Mouse (Mus musculus) Patski (cell line): ENCODE measurements around the gene Dnajb5. TPM values are rescaled to one million over a fixed set of nuclear protein-coding genes. Genes with fewer than 3 reads are reported as not detected.

ENCODE experiments used
- ATAC-seq: fragments of 100-300 bp; one replicate; pipeline ENCODE4 v1.8.0; 2021
- CTCF ChIA-PET: fragments of 350-600 bp; sonication (Branson Sonifier 250); formaldehyde crosslinking; loops from one replicate; lab custom pipeline; 2022; ENCODE audit warnings: inconsistent platforms; lab: Charles Lee
- POLR2A ChIA-PET: fragments of 350-600 bp; sonication (Branson Sonifier 250); formaldehyde crosslinking; loops from one replicate; lab custom pipeline; 2022; ENCODE audit warnings: antibody characterized with exemption, inconsistent platforms; lab: Charles Lee
- DNase-seq: peaks from one replicate; pipeline ENCODE4 v3.0.0-alpha.2; 2011; ENCODE audit warnings: low read depth, low spot score
- H3K27me3 ChIP-seq: fragments of 371-371 bp; one replicate; pipeline ENCODE4 v1.5.1; 2021
- CTCF ChIP-seq: fragments of 100-300 bp; IDR thresholded peaks from one replicate; pipeline ENCODE4 v1.5.1; 2021
- in situ Hi-C: fragments of 300-500 bp; cut with MboI; formaldehyde crosslinking; loops from 3 replicates; pipeline ENCODE4 v1.11.1; 2018; ENCODE audit warnings: low pct_unique_long_range_greater_than_20kb, mixed read lengths
- polyA plus RNA-seq: library from polyadenylated mRNA; unstranded; gene quantifications from one replicate; pipeline ENCODE4 v1.2.3, GENCODE M21; 2021

The Dnajb5 gene
- polyA plus RNA-seq, 1 experiment from 2014 or later: 8.5 TPM

DNA sequence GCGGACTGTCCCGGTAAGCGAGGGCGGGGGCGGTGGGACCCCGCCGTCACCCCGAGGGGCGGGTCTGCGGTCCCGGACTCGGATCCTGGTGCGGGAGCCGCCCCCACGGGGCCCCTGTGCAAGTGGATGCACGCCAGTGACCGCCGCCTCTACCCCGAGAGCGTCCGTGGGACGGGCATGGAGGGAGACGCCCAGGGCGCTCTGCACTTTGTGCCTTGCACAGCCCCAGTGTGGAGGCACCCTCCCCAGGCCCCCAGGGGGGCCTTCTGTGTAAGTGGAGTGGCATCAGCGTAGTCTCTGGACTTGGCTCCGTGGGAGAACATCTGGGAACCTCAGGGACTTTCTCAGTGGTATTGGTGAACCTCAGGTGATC is 32.2 kb upstream of the Dnajb5 start:
- no peak for TF ChIP-seq CTCF
- CTCF ChIA-PET: no interaction called here
- in situ Hi-C loops: no loop called here
- no peak for ATAC-seq
- DNase-seq: no peak
- peaks cover 49% of the 10 kb centered on the region for H3K27me3 ChIP-seq
- POLR2A ChIA-PET: no interaction called here

DNA sequence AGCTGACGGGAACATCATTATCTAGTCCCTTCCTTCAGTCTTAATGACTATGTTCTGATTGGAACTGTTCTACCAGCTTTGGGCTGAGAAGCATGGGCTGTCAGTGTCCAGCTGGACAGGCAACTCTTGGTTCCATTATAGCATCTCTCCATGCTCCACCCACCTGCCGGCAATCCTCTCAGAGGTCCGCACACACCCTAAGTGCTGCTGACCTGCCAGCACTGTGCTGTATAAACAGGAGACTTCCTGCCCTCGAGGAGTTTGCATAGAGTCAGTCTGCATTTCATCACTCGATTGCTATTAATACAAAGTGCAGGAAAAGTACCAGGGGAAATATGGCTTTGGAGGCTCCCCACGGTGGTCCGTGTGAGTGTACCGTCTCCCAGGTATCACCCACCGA is 28.9 kb upstream of the Dnajb5 start:
- DNase-seq (no peak), ATAC-seq (no peak)
- CTCF ChIA-PET: no interaction called here
- in situ Hi-C loops: no loop called here
- no peak for TF ChIP-seq CTCF
- POLR2A ChIA-PET: no interaction called here
- peaks cover 36% of the 10 kb centered on the region for H3K27me3 ChIP-seq

DNA sequence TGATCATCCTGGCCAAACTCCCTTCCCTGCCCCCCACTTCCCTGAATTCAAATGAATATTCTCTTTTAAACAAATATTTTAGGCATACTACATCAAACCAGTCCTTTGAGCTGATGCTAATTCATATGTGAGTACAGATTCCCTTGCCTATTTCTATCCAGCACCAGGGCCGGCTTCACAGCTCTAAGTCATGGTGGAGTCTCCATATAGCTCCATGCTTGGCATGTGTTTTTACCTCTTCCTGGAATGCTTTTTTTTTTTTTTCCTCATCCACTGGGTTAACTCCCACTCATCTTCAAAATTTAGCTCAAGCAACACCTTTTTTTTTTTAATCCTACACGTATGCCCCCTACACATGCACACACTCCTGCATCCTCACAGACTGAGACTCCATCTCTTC is 28.1 kb upstream of the Dnajb5 start:
- ATAC-seq (no peak), DNase-seq (no peak)
- in situ Hi-C loops: no loop called here
- CTCF ChIA-PET: no interaction called here
- peaks cover 32% of the 10 kb centered on the region for H3K27me3 ChIP-seq
- TF ChIP-seq CTCF: no peak
- POLR2A ChIA-PET: no interaction called here

DNA sequence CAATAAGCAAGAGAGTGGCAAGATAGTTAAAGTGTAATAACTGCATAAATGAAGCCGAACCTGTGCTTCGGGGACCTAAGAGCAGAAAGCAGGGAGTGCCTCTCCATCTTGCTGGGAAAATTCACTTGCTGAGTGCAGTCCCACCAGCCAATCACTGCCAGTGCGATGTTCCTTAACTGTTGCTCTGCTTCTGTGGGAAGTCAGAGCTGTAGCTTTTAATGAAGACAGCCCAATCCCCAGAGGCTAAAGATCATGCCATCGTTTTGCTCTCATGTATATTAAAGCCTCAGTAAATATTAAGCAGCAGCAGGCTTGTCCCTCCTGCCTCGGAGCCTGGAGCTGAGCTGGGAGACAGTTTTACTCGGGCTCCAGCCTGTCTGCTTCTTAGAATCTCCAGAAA is 27.6 kb upstream of the Dnajb5 start:
- ATAC-seq: no peak
- no peak for TF ChIP-seq CTCF
- CTCF ChIA-PET: no interaction called here
- no peak for DNase-seq
- peaks cover 29% of the 10 kb centered on the region for H3K27me3 ChIP-seq
- in situ Hi-C loops: no loop called here
- POLR2A ChIA-PET: no interaction called here

DNA sequence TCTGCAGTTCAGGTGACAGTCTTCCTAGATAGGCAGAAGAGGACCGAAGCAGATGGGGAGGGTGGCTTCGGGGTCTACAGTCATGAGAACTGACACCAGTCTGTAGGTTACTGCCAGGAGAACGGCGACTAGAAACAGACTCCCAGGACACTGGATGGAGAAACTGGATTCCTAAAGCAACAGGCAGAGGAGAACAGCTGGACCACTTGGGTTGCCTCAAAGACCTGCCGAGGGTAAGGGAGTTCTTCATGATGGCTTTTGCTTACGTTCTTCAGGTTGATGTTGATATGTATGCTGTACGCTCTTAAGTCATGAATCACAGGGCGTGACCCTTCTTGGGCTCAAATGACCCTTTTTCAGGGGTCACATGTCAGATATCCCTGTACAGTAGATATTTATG is 27.2 kb upstream of the Dnajb5 start:
- ATAC-seq (no peak), DNase-seq (no peak)
- ChIA-PET CTCF (no interaction called here), POLR2A (no interaction called here)
- in situ Hi-C loops: no loop called here
- TF ChIP-seq CTCF: no peak
- H3K27me3 ChIP-seq: peaks cover 27% of the 10 kb centered on the region

DNA sequence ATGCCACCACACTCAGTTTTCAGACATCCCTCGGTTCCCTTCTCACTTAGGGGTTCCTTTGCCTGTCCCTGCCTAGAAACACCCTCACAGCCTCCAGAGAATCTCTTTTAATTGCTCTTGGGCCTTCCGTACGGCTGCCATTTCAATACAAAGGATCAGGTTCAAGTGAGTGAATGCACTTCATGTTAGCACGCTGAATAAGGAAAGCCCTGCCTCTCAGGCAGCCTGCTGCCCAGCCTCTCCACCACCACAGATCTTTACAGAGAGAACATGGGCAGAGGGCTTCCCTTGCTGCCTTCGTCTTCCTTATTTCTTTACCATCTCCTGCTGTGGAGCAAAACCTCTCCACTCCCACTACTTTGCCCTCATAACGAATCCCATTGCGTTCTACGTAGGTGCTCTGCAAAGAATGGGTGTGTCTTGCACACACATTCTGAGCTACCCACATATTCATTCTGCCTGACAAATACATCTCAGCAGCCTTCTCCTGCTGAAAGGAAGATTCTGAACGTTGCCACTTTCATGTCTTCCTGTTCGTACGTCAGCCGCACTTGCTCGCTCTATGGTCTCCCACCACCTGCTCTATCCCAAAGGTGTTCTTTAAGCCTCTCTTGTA is 25.4 kb upstream of the Dnajb5 start:
- DNase-seq (no peak), ATAC-seq (no peak)
- ChIA-PET CTCF (no interaction called here), POLR2A (no interaction called here)
- in situ Hi-C loops: no loop called here
- no peak for TF ChIP-seq CTCF
- H3K27me3 ChIP-seq: peaks cover 14% of the 10 kb centered on the region

DNA sequence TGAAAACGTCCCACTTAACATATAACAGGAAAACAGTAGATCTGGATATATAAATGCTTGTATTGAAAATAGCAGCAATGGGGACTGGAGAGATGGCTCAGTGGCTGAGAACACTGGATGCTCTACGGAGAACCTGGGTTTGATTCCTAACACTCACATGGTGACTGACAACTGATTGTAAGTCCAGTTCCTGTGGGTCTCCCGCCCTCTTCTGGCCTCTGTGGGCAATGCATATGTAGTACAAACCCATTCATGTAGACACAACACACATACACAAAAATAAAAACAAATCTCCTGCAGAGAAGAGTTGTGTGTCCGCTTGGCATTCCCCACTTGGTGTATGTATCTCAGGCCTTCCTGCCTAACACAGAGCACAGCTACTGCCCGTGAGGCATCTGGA is 21.4 kb upstream of the Dnajb5 start:
- peaks cover 17% of the 10 kb centered on the region for H3K27me3 ChIP-seq
- no peak for DNase-seq
- in situ Hi-C loops: no loop called here
- no peak for TF ChIP-seq CTCF
- ChIA-PET CTCF (no interaction called here), POLR2A (no interaction called here)
- no peak for ATAC-seq

DNA sequence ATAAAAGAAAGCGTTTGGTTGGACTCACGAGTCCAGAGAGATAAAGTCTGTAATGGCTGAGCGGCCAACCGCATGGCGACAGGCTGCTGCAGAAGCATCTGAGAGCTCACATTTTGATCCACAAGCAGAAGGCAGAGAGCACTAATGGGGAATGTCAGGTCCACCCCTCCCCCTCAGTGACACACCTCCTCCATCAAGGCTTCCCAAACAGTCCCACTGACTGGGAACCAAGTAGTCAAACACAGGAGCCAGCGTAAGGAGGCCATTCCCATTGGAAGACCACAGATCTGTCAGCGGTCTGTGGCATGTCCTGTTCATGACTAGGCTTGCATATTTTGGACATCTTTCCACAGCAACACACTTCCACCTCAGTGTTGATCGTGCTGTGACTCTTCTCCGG is 20.7 kb upstream of the Dnajb5 start:
- in situ Hi-C loops: no loop called here
- ChIA-PET CTCF (no interaction called here), POLR2A (no interaction called here)
- H3K27me3 ChIP-seq: peaks cover 17% of the 10 kb centered on the region
- DNase-seq (no peak), ATAC-seq (no peak)
- TF ChIP-seq CTCF: no peak

DNA sequence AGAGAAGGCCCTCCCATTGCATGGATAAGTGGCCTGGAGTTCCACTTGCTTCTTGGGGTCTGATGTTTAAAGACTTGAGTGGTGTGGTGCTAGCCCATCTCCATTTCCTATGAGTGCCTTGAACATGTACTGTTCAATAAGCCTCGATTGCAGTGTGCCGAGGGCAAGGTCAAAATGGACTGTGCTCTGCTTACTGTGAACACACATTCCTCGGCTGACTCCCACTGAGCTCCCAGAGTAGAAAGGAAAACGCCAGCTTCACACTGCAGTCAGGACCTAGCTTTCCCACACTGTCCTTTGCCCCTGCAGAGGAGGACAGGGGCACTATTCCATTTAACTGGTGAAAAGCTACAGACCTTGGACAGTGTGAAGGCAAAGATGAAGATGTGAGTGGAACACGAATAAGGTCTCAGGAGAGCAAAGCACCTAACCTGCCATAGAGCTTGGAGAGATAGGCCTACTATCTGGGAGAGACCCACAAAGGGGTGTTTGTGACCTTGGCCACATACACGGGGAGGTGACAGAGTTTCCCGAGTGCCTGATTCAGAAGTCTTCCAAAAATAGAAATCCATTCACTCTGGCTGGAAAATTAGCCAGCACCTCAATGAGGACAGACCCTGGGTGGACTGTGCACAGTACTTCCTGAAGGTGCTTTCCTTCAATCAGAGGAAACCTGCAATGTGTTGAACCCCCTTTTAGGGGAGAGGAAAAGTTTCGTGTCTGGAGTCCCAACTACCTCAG is 17.2 kb upstream of the Dnajb5 start:
- in situ Hi-C loops: no loop called here
- CTCF ChIA-PET: no interaction called here
- POLR2A ChIA-PET: no interaction called here
- no peak for TF ChIP-seq CTCF
- no peak for ATAC-seq
- H3K27me3 ChIP-seq: peaks cover 24% of the 10 kb centered on the region
- no peak for DNase-seq

DNA sequence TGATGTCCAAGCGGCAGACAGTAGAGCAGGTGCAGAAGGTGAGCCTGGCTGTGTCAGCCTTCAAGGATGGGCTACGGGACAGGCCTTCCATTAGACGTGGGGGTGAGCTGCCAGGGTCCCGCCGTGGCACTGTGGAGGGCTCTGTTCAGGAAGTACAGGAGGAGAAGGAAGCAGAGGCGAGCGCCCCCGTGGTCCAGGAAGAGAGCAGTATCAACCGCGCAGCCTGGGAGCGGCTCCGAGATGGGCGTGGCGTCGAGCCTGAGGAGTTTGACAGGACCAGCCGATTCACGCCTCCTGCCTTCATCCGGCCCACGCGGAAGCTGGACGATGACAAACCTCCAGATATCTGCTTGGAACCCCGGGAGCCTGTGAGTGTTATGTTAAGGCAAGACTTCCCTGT is 16.0 kb upstream of the Dnajb5 start:
- CTCF ChIA-PET: no interaction called here

DNA sequence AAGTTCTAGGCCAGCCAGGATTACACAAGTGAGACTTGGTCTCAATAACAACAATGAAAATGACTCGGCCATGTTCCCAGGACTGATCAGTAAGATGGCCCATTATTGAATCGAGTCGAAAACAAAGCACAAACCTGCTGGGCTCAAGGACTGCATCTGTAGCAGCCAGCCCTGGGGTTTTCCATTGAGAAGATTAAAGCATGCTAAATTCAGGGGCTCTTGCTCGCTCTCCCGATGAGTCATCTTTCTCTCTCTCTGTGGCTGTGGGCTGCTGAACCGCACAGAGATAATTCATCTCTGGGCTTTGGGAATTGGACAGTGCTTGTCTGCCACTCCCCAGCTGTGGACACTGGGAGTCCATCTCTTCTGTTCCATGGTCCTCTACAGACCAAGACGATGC is 8.2 kb upstream of the Dnajb5 start:
- ATAC-seq: no peak
- no peak for DNase-seq
- ChIA-PET POLR2A (no interaction called here), CTCF (no interaction called here)
- no peak for TF ChIP-seq CTCF
- H3K27me3 ChIP-seq: peaks cover 32% of the 10 kb centered on the region
- in situ Hi-C loops: no loop called here

More for the DNA sequence above, 16.0 kb upstream of the Dnajb5 start:
- no peak for TF ChIP-seq CTCF
- DNase-seq (no peak), ATAC-seq (no peak)
- peaks cover 35% of the 10 kb centered on the region for H3K27me3 ChIP-seq
- POLR2A ChIA-PET: no interaction called here
- in situ Hi-C loops: no loop called here

DNA sequence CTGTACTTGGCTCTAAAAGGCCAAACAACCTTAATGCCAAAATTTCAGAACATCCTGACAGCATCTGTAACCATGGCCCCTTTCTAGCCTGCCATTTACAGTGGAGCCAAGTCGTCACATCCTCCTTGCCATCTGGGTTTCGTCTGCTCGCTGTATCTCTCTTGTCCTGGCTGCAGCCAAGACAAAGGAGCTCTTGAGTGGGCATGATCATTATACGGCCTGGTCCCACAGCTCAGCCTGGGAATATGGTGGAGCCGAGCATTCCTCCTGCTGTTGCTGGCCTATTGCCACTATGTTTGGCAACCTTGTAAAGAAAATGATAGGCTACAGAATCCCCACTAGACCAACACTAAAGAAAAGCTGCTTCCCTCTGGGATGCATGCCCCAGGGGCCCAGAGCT is 6.3 kb upstream of the Dnajb5 start:
- in situ Hi-C loops: no loop called here
- DNase-seq (no peak), ATAC-seq (no peak)
- peaks cover 17% of the 10 kb centered on the region for H3K27me3 ChIP-seq
- CTCF ChIA-PET: no interaction called here
- POLR2A ChIA-PET: no interaction called here
- no peak for TF ChIP-seq CTCF
